Mouse (Mus musculus): ENCODE data around the gene Prune1. TPM values are rescaled to one million over a fixed set of nuclear protein-coding genes. Genes with fewer than 3 reads are reported as not detected.

Prune1 gene
- 1 to 10 TPM; 6.1 to 6.3 TPM for polyA plus RNA-seq (2017; shearing (Covaris generic))

DNA sequence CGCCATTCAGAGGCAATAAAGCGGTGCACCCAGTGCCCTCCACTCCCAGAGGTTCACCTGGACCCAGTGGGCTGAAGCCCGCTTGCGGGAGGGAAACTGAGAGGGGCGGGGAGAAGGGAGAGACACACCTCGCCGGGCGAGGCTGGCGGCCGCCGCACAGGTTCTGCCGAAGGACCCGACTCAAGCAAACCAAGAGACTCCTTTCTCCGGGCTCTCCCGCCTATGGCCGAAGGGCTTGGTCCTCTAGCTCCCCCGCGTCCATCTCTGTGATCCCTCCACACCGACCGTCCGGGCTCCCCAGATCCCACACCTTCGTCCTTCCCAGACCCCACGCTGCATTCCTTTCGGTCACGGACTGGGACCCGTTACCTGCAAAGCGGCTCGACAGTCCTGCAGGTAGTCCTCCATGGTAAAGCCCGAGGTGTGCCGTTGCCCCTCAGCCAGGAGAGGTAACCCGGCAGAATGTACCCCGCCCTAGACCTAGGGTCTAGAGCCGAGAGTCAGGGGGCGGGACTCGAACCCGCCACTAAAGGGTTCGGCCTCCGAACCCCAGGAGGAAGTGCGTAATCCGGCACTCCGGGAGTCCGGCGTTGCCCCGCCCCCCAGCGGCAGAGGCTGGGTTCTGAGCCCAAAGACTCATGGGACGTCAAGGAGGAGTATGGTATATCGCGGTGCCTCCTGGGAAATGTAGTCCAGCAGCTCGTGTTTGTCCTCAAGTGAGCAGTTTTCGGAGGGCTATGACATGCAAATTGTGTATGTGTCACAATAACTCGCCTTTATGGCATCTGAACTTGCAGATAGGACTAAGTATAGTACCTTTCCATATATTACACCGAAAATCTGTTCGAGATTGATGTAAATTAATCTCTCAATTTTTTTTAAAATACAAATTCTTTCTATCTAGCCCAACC lies at the start of gene Prune1, which contains the start of gene Mindy1:
Gene Prune1 (minus strand): TSS at position 861 of the 911 bp plus-strand sequence.
Gene Mindy1 (plus strand): TSS at position 130 of the 911 bp plus-strand sequence.

DNA sequence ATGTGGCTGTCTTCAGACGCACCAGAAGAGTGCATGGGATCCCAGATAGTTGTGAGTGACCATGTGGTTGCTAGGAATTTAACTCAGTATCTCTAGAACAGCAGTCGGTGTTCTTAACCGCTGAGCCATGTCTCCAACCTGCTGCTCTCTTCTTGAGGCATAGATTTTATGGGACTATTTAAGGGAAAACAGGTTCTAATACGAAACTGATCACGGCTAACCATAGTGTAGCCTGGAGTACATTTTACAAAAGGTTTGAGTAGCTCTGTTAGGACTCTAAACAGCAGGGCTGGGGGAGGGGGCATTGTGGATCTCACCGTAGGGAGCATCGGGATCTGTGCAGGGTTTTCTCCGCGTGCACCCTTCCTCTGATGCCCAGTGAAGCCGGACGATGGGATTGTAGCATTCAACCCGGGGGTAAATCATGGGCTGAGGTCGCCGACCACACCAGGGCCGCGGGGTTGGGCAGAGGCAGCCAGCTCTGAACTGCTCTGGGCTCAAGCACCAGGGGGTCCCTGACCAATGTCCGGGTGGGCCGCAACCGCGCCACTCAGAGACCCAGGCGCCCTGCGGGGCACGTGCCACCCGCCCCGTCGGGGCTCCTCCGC lies 32.7 kb upstream of the Prune1 start, which contains the start of gene Cers2:
Gene Cers2 (plus strand): TSS at position 306 of the 608 bp plus-strand sequence.

DNA sequence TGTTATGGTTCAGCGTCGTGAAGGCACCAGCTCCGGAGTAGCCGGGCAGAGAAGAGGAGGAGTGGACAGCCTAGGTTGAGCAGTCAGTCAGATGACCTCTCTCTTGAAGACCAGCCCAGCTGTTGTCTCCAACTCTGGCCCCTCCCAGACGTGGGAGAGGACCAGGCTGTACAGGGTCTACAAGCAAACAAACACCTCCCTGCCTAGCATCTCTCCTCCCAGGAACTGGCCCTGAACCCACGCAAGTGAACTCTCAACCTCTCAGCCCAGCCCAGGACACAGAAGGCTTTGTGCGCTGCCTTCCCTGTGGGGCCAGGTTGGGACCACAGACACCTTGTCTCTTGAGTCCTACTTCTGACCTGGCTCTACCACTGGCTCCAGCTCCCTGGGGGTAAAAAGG lies 25.2 kb upstream of the Prune1 start, which contains the start of gene Anxa9:
Gene Anxa9 (minus strand): TSS at position 77 of the 400 bp plus-strand sequence.

DNA sequence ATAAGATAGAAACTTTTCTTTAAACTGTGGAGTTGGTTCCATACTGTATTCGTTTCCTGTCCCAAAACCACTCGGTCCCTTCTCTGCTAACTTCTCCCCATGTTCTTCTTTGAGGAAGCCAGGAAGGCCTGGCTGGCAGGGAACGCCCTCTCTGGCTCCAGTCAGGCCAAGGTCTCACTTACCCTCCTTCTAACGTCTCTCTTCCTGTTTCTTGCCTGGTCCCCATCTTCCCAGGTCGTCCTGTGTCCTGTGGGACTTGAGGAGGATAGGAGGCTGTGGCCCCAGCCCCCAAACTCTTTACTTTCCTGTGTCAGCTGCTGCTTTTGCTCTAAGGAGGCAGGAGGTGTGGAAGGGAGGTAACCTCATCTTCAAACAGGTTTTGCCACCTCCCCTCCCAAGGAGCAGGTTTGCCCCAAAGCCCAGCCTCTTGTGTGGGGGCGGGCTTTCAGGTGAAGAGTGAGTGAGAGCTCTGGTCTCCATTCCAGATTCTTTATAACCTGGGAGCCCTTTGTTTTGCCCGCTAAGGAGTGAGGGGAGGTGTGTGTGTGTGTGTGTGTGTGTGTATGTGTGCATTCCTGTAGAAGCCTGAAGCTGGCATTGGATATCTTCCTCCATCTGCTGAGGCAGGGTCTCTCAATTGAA lies 31.0 kb downstream of the Prune1 start, which contains the start of gene Bnipl:
Gene Bnipl (minus strand): TSS at position 411 of the 642 bp plus-strand sequence.

DNA sequence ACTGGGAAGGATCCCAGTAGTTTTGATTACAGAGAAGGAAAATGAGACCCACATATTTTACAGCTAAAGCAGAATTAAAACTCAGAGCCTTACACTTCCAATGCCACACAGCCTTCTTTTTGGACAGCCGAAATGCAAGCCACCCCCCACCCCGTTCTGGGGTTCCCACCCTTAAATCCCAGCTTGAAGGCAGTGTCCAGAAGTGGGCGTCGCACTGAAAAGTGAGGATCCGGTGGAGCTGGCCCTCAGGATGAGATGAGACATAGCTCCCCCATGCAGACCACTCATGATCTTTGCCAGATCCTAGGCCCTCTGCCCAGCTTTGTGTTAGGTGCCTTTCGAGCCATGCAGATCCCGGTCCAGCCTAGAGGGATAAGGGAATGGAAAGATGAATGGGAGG lies 40.4 kb downstream of the Prune1 start, which contains the start of gene Gm128:
Gene Gm128 (minus strand): TSS at position 101 of the 400 bp plus-strand sequence.

DNA sequence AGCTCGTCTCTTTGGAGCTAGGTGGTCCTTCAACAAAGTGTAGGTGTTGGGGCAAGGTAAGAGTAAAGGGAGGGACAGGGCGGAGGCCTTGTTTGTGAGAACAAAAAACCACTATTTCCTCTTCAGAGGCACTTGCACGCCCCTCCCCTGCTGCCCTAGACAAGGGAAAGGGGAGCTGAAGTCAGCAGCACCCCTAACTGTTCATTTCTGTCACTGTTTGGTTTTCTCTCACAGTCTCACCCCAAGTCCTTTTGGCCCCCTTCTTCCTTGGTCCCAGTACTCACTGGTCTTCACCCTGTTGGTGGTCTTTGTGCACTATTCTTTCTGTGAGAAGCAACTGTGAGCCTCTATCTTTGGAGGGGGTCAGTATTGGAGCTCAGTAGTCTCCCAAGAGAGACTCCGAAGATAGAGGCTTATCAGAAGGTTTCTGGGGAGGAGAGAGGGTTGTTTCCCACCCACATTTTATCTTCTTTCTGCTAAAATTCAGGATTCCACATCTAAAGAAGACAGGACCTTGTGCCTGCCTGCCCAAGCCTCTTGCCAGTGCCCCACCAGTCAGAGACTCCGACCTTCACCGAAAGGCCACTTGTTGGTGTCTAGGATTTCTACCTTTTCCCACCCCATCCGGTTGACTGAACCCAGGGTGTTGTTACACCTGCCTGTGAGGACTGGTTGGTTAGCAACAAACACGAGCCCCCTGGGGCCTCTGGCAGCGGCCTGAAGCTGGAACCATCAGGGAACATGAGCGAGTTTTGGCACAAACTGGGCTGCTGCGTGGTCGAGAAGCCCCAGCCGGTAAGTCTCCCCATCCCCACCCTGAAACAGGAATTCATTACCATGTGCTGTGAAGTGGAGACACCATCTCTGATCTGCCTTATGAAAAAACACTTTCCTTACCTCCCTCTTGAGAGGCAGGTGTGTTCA lies 50.3 kb downstream of the Prune1 start, which contains the start of gene Mllt11:
Gene Mllt11 (minus strand): TSS at position 874 of the 924 bp plus-strand sequence.

DNA sequence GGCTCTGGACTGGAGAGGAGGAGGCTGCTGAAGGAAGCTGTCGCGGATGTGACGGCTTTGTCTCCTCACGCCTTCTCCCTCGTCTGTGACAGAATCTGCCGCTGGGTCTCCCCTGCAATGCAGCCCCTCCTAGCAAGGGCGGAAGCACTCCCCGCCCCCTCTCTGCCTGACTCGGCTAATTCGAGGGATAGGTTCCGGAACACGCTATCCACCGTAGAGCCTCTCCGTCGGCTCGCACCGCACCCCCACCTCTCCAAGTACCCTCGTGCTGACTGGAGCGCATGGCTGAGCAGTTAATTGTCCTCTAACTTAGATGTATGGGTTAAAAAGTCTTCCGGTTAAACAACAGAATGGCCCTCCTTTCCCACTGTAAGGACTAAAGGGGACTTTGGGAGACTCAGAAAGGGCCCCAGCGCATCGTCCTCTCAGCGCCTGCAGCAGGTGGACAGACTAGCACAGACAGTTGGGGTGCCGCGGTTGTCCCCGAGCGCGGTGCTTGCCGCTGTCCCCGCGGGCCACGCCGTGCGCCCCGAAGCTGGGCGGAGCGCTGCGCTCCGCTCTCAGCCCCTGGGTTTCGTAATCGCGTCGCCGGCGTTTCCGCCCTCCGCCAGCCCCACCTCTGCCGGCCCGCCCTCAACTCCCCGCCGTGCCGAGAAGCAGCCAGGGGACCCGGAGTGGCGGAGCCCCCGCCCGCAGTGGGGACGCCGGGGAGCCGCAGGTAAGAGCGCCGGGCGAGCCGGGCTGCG lies 53.6 kb downstream of the Prune1 start, which contains the start of gene Cdc42se1:
Gene Cdc42se1 (plus strand): TSS at position 585 of the 746 bp plus-strand sequence.

DNA sequence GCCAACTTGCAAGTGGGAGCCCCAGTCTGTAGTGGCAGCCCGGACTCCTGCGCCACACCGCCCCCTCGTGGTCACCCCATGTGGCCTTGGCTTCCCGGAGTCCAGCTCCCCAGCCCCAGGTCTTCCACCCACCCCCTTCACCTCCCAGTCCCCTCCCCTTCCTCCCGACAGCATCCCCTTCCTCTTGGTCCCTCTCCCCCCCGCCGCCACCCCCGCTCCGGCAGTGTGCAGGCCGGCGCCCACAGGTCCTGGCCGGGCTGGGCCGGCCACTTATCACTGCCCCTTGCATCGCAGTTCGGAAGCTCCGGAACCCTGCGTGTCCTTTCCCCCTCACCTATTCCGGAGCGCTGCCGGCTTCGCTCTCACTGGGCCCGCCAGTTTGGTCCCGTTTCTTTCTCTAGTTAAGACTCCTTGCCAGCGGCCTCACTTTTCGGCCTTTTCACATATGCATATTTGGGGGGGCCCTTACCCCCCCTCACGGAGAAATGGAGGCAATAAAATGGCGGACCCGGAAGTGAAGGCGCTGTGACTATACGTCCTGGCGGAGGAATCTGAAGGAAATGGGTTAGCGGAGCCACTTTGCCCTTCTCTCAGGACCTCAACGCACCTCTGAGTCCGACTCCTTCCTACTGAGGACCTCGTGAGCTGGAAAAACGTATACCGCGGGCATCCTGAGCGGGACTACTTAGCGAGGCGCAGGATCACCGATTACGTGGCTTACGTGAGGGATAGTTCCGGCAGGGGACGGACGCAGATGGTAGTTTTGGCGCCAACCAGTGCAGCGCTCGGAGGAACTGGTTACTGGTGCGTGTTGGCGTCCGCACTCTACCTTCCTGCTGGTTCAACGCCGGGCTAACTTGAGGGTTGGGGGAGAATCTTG lies 64.4 kb downstream of the Prune1 start, which contains the start of gene Gabpb2:
Gene Gabpb2 (minus strand): TSS at position 662 of the 880 bp plus-strand sequence.

Other genes with a start within 250 kb of the Prune1 start
- 100 to 1,000 TPM; 277 to 291 TPM for gene Psmd4, start 239.5 kb downstream of the Prune1 start, polyA plus RNA-seq (2017; shearing (Covaris generic))
- 10 to 100 TPM; 24.4 to 30.3 TPM for gene Pip5k1a, start 175.1 kb downstream of the Prune1 start, polyA plus RNA-seq (2017; shearing (Covaris generic))
- 100 to 1,000 TPM; 113 to 128 TPM for gene Vps72, start 171.1 kb downstream of the Prune1 start, polyA plus RNA-seq (2017; shearing (Covaris generic))
- gene Tmod4, start 157.6 kb downstream of the Prune1 start, polyA plus RNA-seq (2017; shearing (Covaris generic)): 1 to 10 TPM; 2.7 to 6.6 TPM
- gene Scnm1, start 148.1 kb downstream of the Prune1 start, polyA plus RNA-seq (2017; shearing (Covaris generic)): 100 to 1,000 TPM in 1 of 2 experiments, 10 to 100 TPM in 1; 67.0 to 102 TPM
- gene Lysmd1, start 148.0 kb downstream of the Prune1 start, polyA plus RNA-seq (2017; shearing (Covaris generic)): 10 to 100 TPM; 23.0 to 27.7 TPM
- gene Tnfaip8l2, start 139.7 kb downstream of the Prune1 start, polyA plus RNA-seq (2017; shearing (Covaris generic)): 100 to 1,000 TPM; 214 to 231 TPM
- 1 to 10 TPM in 1 of 2 experiments, under 1 TPM in 1; 0.65 to 2.3 TPM for gene Sema6c, start 121.6 kb downstream of the Prune1 start, polyA plus RNA-seq (2017; shearing (Covaris generic))
- gene Gabpb2, start 64.2 kb downstream of the Prune1 start, polyA plus RNA-seq (2017; shearing (Covaris generic)): 10 to 100 TPM; 22.9 to 29.6 TPM
- gene Cdc42se1, start 53.3 kb downstream of the Prune1 start, polyA plus RNA-seq (2017; shearing (Covaris generic)): 100 to 1,000 TPM; 332 to 495 TPM
- gene Mllt11, start 49.9 kb downstream of the Prune1 start, polyA plus RNA-seq (2017; shearing (Covaris generic)): 10 to 100 TPM in 1 of 2 experiments, 1 to 10 TPM in 1; 4.8 to 10.1 TPM
- 1 to 10 TPM in 1 of 2 experiments, under 1 TPM in 1; 0.71 to 2.3 TPM for gene Gm128, start 40.5 kb downstream of the Prune1 start, polyA plus RNA-seq (2017; shearing (Covaris generic))
- under 1 TPM; 0.20 to 0.34 TPM for gene Bnipl, start 30.9 kb downstream of the Prune1 start, polyA plus RNA-seq (2017; shearing (Covaris generic))
- 10 to 100 TPM; 24.4 to 31.9 TPM for gene Mindy1, start 731 bp downstream of the Prune1 start, polyA plus RNA-seq (2017; shearing (Covaris generic))
- 1 to 10 TPM in 1 of 2 experiments, under 1 TPM in 1; 0.53 to 2.8 TPM for gene Anxa9, start 25.1 kb upstream of the Prune1 start, polyA plus RNA-seq (2017; shearing (Covaris generic))
- 100 to 1,000 TPM; 222 to 295 TPM for gene Cers2, start 32.7 kb upstream of the Prune1 start, polyA plus RNA-seq (2017; shearing (Covaris generic))
- 10 to 100 TPM; 27.5 to 32.4 TPM for gene Setdb1, start 75.1 kb upstream of the Prune1 start, polyA plus RNA-seq (2017; shearing (Covaris generic))
- gene 4930558C23Rik, start 120.8 kb upstream of the Prune1 start, polyA plus RNA-seq (2017; shearing (Covaris generic)): under 1 TPM in 1 of 2 experiments, not detected in 1; 0.80 TPM
- 10 to 100 TPM; 47.2 to 50.7 TPM for gene Arnt, start 152.3 kb upstream of the Prune1 start, polyA plus RNA-seq (2017; shearing (Covaris generic))
- gene Ctsk, start 217.2 kb upstream of the Prune1 start, polyA plus RNA-seq (2017; shearing (Covaris generic)): under 1 TPM in 1 of 2 experiments, not detected in 1; 0.37 TPM
- gene Ctss, start 244.7 kb upstream of the Prune1 start, polyA plus RNA-seq (2017; shearing (Covaris generic)): 100 to 1,000 TPM; 290 to 395 TPM

All from inflammation-experienced regulatory T-cells (primary cell).